9 mouse cellular contexts compared by ENCODE assay signal in the genomic region with DNA sequence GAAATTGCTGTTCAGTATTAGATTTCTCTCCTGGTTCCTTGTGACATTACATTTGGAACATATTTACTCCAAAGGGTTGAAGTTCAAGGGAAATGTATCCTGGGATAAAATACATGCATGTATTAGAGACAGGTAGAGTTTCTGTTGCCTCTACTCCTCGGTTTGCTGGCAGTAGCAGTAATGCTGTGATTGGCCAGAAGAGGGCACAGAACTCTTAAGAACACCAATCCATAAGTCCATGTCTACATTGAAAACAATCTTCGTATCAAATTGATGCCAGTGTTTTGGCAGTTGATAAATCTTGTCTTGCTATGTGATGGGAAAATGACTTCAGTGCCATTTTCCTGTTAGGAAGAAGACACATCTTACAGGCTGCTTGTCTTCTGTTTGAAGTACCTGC.
DNase-seq lines count a peak whose midpoint lies in the region; ATAC-seq and TF ChIP-seq lines count a peak whose summit lies in the region.
"Had no signal": no experiment of that assay in that cellular context is flagged by ENCODE, and none has a peak within 500 bp of the region (broad histone marks: within the 10 kb centered on the region; RNA-seq: fewer than 3 reads in every experiment).

No protein-coding gene starts in this region.

- peak; percentile 44 for TF ChIP-seq CTCF in cortical plate, adult 2 months (IDR thresholded peaks at IDR 0.05; ENCODE audit: extremely low read depth, insufficient read depth, low read length)

- H3K4me2 ChIP-seq in limb, embryonic 11.5 days (ENCODE audit: low read depth, severe bottlenecking): no peak overlapping the region
- H3K4me2 ChIP-seq: heart, embryonic 15.5 days had no signal

- TF ChIP-seq POLR2A in cortical plate, adult 2 months (IDR thresholded peaks at IDR 0.05; ENCODE audit: extremely low read depth, insufficient read depth, low read length): no peak

- WGBS in limb, embryonic 11.5 days: 72% methylated on average over 2 of the region's 2 CpGs
- 82% methylated on average over 2 of the region's 2 CpGs for WGBS in limb, embryonic 10.5 days

- no peak for ATAC-seq in limb, embryonic 11.5 days (ENCODE audit: insufficient number of reproducible peaks, low FRiP score, low TSS enrichment, low read depth)
- no peak for ATAC-seq in frontal cortex, adult (ENCODE audit: low TSS enrichment)

- DNase-seq in cerebellum, adult 8-10 months: peak; percentile 23
- DNase-seq in cerebellum, adult 11-12 months: no peak
- DNase-seq in limb, embryonic 11.5 days (ENCODE audit: low spot score): peak; percentile 34
- no peak for DNase-seq in limb, embryonic 10.5 days (ENCODE audit: low spot score)
- DNase-seq in lung, postnatal 25 days (ENCODE audit: low spot score): peak; percentile 38
- DNase-seq in urinary bladder, adult 2 months (ENCODE audit: low spot score): no peak

- no peak overlapping the region for H3K27ac ChIP-seq in limb, embryonic 11.5 days (replicated peaks; ENCODE audit: low read depth, low read length)
- no peak overlapping the region for H3K27ac ChIP-seq in limb, embryonic 10.5 days
- no peak overlapping the region for H3K27ac ChIP-seq in cortical plate, adult 2 months (ENCODE audit: insufficient read depth, low read length)
- H3K27ac ChIP-seq: heart, embryonic 15.5 days had no signal

- H3K4me3 ChIP-seq in limb, embryonic 11.5 days (ENCODE audit: low read depth, low read length): no peak overlapping the region
- H3K4me3 ChIP-seq in limb, embryonic 10.5 days: no peak overlapping the region
- H3K4me3 ChIP-seq in cortical plate, adult 2 months (ENCODE audit: insufficient read depth, low read length): no peak overlapping the region
- H3K4me3 ChIP-seq: heart, embryonic 15.5 days had no signal

- H3K9me3 ChIP-seq in limb, embryonic 11.5 days (ENCODE audit: control insufficient read depth, low read length): no peaks in the 10 kb centered on the region
- no peaks in the 10 kb centered on the region for H3K9me3 ChIP-seq in limb, embryonic 10.5 days (replicated peaks)
- H3K9me3 ChIP-seq: heart, embryonic 15.5 days had no signal

- H3K36me3 ChIP-seq in limb, embryonic 11.5 days (ENCODE audit: control insufficient read depth, insufficient read depth, low read length): no peaks in the 10 kb centered on the region; the same call in 1 of the 2 replicates
- H3K36me3 ChIP-seq in limb, embryonic 10.5 days: peaks cover 67% of the 10 kb centered on the region

- no peaks in the 10 kb centered on the region for H3K27me3 ChIP-seq in limb, embryonic 11.5 days (ENCODE audit: control insufficient read depth, insufficient read depth, low read length)
- no peaks in the 10 kb centered on the region for H3K27me3 ChIP-seq in limb, embryonic 10.5 days (ENCODE audit: low read depth, poor library complexity, severe bottlenecking)
- H3K27me3 ChIP-seq: heart, embryonic 15.5 days had no signal

- no peaks in the 10 kb centered on the region for H3K4me1 ChIP-seq in limb, embryonic 11.5 days (ENCODE audit: control insufficient read depth, insufficient read depth, low read length)
- no peaks in the 10 kb centered on the region for H3K4me1 ChIP-seq in limb, embryonic 10.5 days
- H3K4me1 ChIP-seq in cortical plate, adult 2 months (ENCODE audit: control insufficient read depth, insufficient read depth, low read length): no peaks in the 10 kb centered on the region

- no peak overlapping the region for H3K9ac ChIP-seq in limb, embryonic 11.5 days (ENCODE audit: low read length)
- H3K9ac ChIP-seq: heart, embryonic 15.5 days had no signal

Comparison
In these comparisons a context has a peak if more than half of its experiments do, and no peak if none do; other contexts are left out.
1. DNase-seq: peak in cerebellum, adult 8-10 months (single experiment), limb, embryonic 11.5 days (single experiment) and lung, postnatal 25 days (single experiment); none in cerebellum, adult 11-12 months (single experiment), limb, embryonic 10.5 days (single experiment) and urinary bladder, adult 2 months (single experiment).